Mouse (Mus musculus): ENCODE measurements around the gene Lce1b. TPM values are rescaled to one million over a fixed set of nuclear protein-coding genes. Genes with fewer than 3 reads are reported as not detected.
"Not testable (repeated sequence)": the region's sequence is repeated elsewhere in the genome, so short reads cannot be mapped to it uniquely, and the experiment has no call there.

Lce1b gene
- total RNA-seq (2021) = not detected
- long read RNA-seq, experiment 1 = 0 reads
- long read RNA-seq, experiment 2 = 0 reads

DNA sequence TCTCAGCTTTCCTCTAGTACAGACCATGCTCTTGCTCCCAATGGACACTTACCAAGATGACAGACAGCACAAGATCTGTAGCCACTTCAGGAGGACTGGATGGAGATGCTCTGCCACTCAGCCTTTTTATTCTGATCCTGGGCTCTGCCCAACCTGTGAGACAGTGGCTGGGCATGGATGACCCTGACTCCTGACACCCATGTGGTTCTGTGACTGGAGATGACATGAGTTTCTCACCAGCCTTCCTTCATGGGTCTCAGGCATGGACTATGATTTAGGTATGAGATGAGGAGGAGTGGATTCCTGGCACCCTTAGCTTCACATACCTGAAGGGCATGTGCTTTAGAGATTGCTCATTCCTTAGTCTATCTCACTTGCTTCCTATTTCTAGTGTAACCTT lies at the start of gene Lce1b:
TSS of gene Lce1b (minus strand) at position 101 of the 400 bp plus-strand sequence.
- DNase-seq = no peak

GRCm38 (mm10) chr3:92694613-92695012 lies 37.9 kb upstream of the Lce1b start:
- no peak for DNase-seq

GRCm38 (mm10) chr3:92691688-92692087 lies 35.0 kb upstream of the Lce1b start:
- no peak for DNase-seq

DNA sequence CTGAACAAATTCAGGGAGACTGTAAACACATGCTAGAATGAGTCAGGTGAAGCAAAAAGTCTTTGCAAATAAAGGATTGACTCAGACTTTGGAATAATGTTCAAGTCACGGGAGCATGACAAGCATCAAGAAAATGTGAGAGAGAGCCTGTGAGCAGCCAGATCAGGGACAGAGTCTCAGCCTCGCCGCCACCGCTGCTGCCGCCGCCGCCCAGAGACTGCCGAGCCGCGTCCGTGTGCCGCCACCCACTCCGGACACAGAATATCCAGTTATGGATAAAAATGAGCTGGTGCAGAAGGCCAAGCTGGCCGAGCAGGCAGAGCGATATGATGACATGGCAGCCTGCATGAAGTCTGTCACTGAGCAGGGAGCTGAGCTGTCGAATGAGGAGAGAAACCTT lies 32.4 kb upstream of the Lce1b start:
- not testable (repeated sequence) for DNase-seq

GRCm38 (mm10) chr3:92687110-92687509 lies 30.4 kb upstream of the Lce1b start, which contains the start of gene Lce1d:
Gene Lce1d, minus strand, starts transcription at chr3:92687210.
- DNase-seq = no peak

GRCm38 (mm10) chr3:92678947-92679346 lies 22.2 kb upstream of the Lce1b start, which contains the start of gene Lce1c:
Gene Lce1c, plus strand, starts transcription at chr3:92679247.
- DNase-seq = no peak

- DNase-seq = no peak
These were observed 13.5 kb upstream of the Lce1b start, which contains the start of gene Lce1a2 for GRCm38 (mm10) chr3:92670215-92670614. Gene Lce1a2, minus strand, starts transcription at chr3:92670315.

- DNase-seq = no peak
These were observed 8.5 kb downstream of the Lce1b start, which contains the start of gene Lce1a1 for GRCm38 (mm10) chr3:92648207-92648606. Gene Lce1a1, minus strand, starts transcription at chr3:92648307.

DNA sequence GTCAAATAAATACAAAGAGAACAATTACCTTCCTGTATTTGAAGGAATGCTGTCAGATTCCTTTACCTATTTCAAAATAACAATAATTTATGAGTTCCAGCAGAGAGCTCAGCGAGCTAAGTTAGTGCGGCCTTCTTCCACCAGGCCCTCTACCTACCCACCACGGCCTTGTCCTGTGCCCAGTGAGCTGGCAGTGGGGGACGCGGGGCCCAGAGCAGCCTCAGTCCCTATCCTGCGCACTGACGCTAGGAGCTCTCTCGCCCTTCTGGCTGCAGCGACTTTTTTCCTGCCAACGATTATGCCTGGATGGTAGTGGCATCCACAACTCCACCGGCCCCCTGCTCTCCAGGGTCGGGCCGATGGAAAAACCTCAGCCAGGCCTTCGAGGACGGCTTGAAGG lies 16.9 kb downstream of the Lce1b start:
- DNase-seq = no peak

GRCm38 (mm10) chr3:92638653-92638991 lies 18.1 kb downstream of the Lce1b start:
- no peak for DNase-seq

- DNase-seq = no peak
These were observed 18.7 kb downstream of the Lce1b start for GRCm38 (mm10) chr3:92637745-92638652.

- no peak for DNase-seq
These were observed 35.2 kb downstream of the Lce1b start, which contains the start of gene Lce6a for GRCm38 (mm10) chr3:92621560-92621959. Gene Lce6a, minus strand, starts transcription at chr3:92621660.

DNA sequence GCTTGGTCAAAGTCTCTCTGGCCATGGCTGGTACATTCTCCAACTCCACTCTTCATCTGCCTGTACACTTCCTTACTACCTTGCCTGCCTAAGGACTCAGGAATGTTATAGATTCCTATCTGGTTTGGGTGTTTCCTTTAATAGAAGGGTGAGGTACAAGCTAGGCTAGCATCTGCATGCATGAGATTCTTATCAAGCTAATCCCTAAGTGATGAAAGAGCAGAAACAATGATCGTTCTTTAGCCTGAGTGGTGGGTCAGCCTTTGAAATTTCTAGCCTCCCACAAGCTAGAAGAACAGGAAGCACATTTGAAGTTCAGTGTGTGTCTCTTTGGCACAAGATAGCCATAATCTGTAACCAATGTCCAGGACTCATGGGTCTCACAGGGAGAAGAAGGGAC lies 46.9 kb downstream of the Lce1b start:
- DNase-seq = no peak

DNA sequence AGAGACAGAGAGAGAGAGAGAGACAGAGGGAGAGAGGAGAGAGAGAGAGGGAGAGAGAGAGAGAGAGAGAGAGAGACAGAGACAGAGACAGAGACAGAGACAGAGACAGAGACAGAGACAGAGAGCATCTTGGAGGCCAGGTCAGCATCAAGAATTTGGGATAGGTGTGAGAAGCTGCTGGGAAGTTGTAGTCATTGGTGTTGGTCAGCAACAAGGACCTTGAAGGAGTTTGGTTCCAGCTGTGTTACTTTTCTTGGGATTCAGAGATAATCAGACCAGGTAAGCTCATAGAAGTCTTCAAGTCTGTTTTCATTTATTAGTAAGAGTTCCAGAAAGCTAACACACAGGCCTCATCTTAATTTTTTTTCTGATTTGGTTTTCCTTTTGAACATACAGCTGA lies 49.3 kb downstream of the Lce1b start, which contains the start of gene 2210017I01Rik:
TSS of gene 2210017I01Rik (minus strand) at position 101 of the 400 bp plus-strand sequence.
- DNase-seq = no peak

Other genes starting within 250 kb of the Lce1b start
- gene Sprr2i, start 248.9 kb downstream of the Lce1b start, total RNA-seq (2021) = not detected
- gene Sprr2j-ps, start 238.8 kb downstream of the Lce1b start, total RNA-seq (2021) = not detected
- 1 to 10 TPM; 1.4 to 4.3 TPM for gene Gm9774, start 227.5 kb downstream of the Lce1b start, total RNA-seq (2021)
- gene Sprr2k, start 224.3 kb downstream of the Lce1b start, total RNA-seq (2021) = not detected
- gene Sprr1b, start 218.1 kb downstream of the Lce1b start, total RNA-seq (2021) = not detected
- not detected for gene Sprr3, start 198.2 kb downstream of the Lce1b start, total RNA-seq (2021)
- gene Sprr1a, start 171.0 kb downstream of the Lce1b start, total RNA-seq (2021) = not detected
- not detected for gene Sprr4, start 156.4 kb downstream of the Lce1b start, total RNA-seq (2021)
- not detected for gene 2310046K23Rik, start 122.4 kb downstream of the Lce1b start, total RNA-seq (2021)
- not detected for gene Ivl, start 83.2 kb downstream of the Lce1b start, total RNA-seq (2021)
- not detected for gene Smcp, start 67.9 kb downstream of the Lce1b start, total RNA-seq (2021)
- not detected for gene 2210017I01Rik, start 49.4 kb downstream of the Lce1b start, total RNA-seq (2021)
- gene Lce6a, start 35.3 kb downstream of the Lce1b start, total RNA-seq (2021) = not detected
- not detected for gene Lce1a1, start 8.6 kb downstream of the Lce1b start, total RNA-seq (2021)
- gene Lce1a2, start 13.4 kb upstream of the Lce1b start, total RNA-seq (2021) = not detected
- not detected for gene Lce1c, start 22.3 kb upstream of the Lce1b start, total RNA-seq (2021)
- gene Lce1d, start 30.3 kb upstream of the Lce1b start, total RNA-seq (2021) = not detected
- gene Lce1e, start 52.1 kb upstream of the Lce1b start, total RNA-seq (2021) = not detected
- not detected for gene Lce1f, start 63.4 kb upstream of the Lce1b start, total RNA-seq (2021)
- gene Gm38119, start 82.2 kb upstream of the Lce1b start, total RNA-seq (2021) = not detected
- not detected for gene Lce1g, start 95.4 kb upstream of the Lce1b start, total RNA-seq (2021)
- gene Lce1h, start 108.1 kb upstream of the Lce1b start, total RNA-seq (2021) = not detected
- gene Lce1i, start 122.0 kb upstream of the Lce1b start, total RNA-seq (2021) = not detected
- gene Lce1j, start 133.6 kb upstream of the Lce1b start, total RNA-seq (2021) = not detected
- not detected for gene Lce1k, start 151.0 kb upstream of the Lce1b start, total RNA-seq (2021)
- not detected for gene Kprp, start 170.3 kb upstream of the Lce1b start, total RNA-seq (2021)
- not detected for gene Lce1l, start 194.4 kb upstream of the Lce1b start, total RNA-seq (2021)
- gene 2310050C09Rik, start 213.3 kb upstream of the Lce1b start, total RNA-seq (2021) = not detected